Mouse (Mus musculus) kidney, embryonic 15.5 days (tissue): ENCODE data around the gene Uqcc3. TPM values are rescaled to one million over a fixed set of nuclear protein-coding genes. Genes with fewer than 3 reads are reported as not detected.
"Not testable (repeated sequence)": the region's sequence is repeated elsewhere in the genome, so short reads cannot be mapped to it uniquely, and the experiment has no call there.

Experiments used
- ATAC-seq: fragments of 200-750 bp; cut with Nextera tagmentation; replicated peaks from 2 replicates; pipeline ENCODE4 v1.8.0; 2017; ENCODE audit warnings: moderate TSS enrichment; ENCODE audit not compliant: low FRiP score
- H3K27ac ChIP-seq: fragments of 300-500 bp; sonication (generic); 2 replicates; pipeline ENCODE4 v1.5.1; 2015; ENCODE audit warnings: mild to moderate bottlenecking, inconsistent platforms
- H3K27me3 ChIP-seq: fragments of 300-500 bp; sonication (generic); 2 replicates; pipeline ENCODE4 v1.6.1; 2015; ENCODE audit warnings: inconsistent platforms
- H3K36me3 ChIP-seq: fragments of 300-500 bp; sonication (generic); 2 replicates; pipeline ENCODE4 v1.6.1; 2015; ENCODE audit warnings: inconsistent platforms
- H3K4me1 ChIP-seq: fragments of 300-500 bp; sonication (generic); 2 replicates; pipeline ENCODE4 v1.6.1; 2015; ENCODE audit warnings: inconsistent platforms
- H3K4me2 ChIP-seq: fragments of 300-500 bp; sonication (generic); 2 replicates; pipeline ENCODE4 v1.6.1; 2015; ENCODE audit warnings: moderate library complexity, mild to moderate bottlenecking, inconsistent platforms
- H3K4me3 ChIP-seq: fragments of 300-500 bp; sonication (generic); replicated peaks from 2 replicates; pipeline ENCODE4 v1.5.1; 2015; ENCODE audit warnings: mild to moderate bottlenecking, inconsistent platforms
- H3K9ac ChIP-seq: fragments of 300-500 bp; sonication (generic); 2 replicates; pipeline ENCODE4 v1.6.1; 2015; ENCODE audit warnings: mild to moderate bottlenecking, inconsistent platforms
- H3K9me3 ChIP-seq: fragments of 300-500 bp; sonication (generic); replicated peaks from 2 replicates; pipeline ENCODE4 v1.6.1; 2016; ENCODE audit warnings: inconsistent platforms
- WGBS: fragments of 180-500 bp; shearing (Covaris S2); methylation state at CpG from one replicate; pipeline ENCODE4 v1.1.7; 2015; ENCODE audit warnings: mixed read lengths; 5-methylcytosine and 5-hydroxymethylcytosine counted together
- polyA plus RNA-seq: library from polyadenylated mRNA; unstranded; fragments of >200 nt; fragmentation: Nextera tagmentation; extraction: Ambion mirVana; gene quantifications from 2 replicates; pipeline ENCODE4 v1.2.1, GENCODE M21; 2015

The Uqcc3 gene
- polyA plus RNA-seq, 1 experiment from 2014 or later: 69.5 TPM

DNA sequence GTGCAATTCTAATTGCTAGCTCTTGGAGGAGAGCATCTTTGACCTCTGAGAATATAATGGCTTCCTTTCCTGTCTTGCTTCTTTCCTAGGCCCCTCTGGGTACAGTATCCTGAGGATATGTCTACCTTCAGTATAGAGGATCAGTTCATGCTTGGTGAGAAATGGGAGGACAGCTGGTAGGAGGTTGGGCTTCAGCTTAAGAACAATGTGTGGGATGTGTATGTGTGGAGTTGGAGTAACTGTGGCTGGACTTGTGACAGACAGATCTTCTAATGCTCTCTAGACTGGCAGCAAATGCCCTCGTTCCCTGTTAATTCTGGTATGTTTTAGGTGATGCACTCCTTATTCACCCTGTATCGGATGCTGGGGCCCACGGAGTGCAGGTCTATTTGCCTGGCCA lies 33.5 kb upstream of the Uqcc3 start:
- ATAC-seq: no peak
- Histone ChIP-seq H3K9ac (no peak overlapping the region), H3K9me3 (no peaks in the 10 kb centered on the region), H3K4me1 (no peaks in the 10 kb centered on the region), H3K27ac (no peak overlapping the region), H3K27me3 (no peaks in the 10 kb centered on the region), H3K4me3 (no peak overlapping the region), H3K4me2 (no peak overlapping the region), H3K36me3 (peaks cover 81% of the 10 kb centered on the region)
- WGBS: 93% methylated on average over 3 of the region's 3 CpGs

- WGBS: 82% methylated on average over 5 of the region's 5 CpGs
- no peak overlapping the region for H3K4me3 ChIP-seq
- no peak overlapping the region for H3K4me2 ChIP-seq
- no peak overlapping the region for H3K27ac ChIP-seq
- H3K36me3 ChIP-seq: peaks cover 100% of the 10 kb centered on the region
- no peak overlapping the region for H3K9ac ChIP-seq
- ATAC-seq: no peak
- H3K4me1 ChIP-seq: no peaks in the 10 kb centered on the region
- H3K27me3 ChIP-seq: no peaks in the 10 kb centered on the region
- no peaks in the 10 kb centered on the region for H3K9me3 ChIP-seq
These were observed 31.1 kb upstream of the Uqcc3 start for GRCm38 (mm10) chr19:8911810-8912209.

- no peaks in the 10 kb centered on the region for H3K4me1 ChIP-seq
- WGBS: 91% methylated on average over 6 of the region's 6 CpGs
- H3K4me2 ChIP-seq: no peak overlapping the region
- no peaks in the 10 kb centered on the region for H3K9me3 ChIP-seq
- H3K27me3 ChIP-seq: no peaks in the 10 kb centered on the region
- H3K36me3 ChIP-seq: peaks cover 98% of the 10 kb centered on the region
- H3K4me3 ChIP-seq: no peak overlapping the region
- H3K27ac ChIP-seq: no peak overlapping the region
- no peak for ATAC-seq
- no peak overlapping the region for H3K9ac ChIP-seq
These were observed 27.8 kb upstream of the Uqcc3 start for GRCm38 (mm10) chr19:8908531-8908930.

DNA sequence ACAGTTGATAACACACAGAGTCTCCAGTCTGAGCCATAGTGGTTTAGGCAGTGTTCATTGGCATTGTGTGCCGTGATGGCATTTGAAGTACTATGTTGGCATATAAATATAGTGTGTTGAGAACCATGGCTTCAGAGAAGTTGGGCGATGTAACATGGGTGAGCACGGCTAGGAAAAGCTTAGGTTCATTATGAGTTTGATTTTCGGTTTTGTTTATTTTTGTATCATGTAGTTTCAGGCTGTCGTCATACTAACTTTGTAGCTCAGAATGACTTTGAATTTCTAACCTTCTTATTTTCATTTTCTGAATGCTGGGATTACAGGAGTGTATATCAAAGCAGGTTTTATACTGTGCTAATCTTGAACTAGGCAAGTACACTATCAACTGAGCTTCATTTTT lies 22.7 kb upstream of the Uqcc3 start:
- Histone ChIP-seq H3K36me3 (peaks cover 76% of the 10 kb centered on the region), H3K9ac (no peak overlapping the region), H3K4me2 (no peak overlapping the region), H3K9me3 (no peaks in the 10 kb centered on the region), H3K27me3 (no peaks in the 10 kb centered on the region), H3K4me1 (peaks cover 15% of the 10 kb centered on the region), H3K27ac (no peak overlapping the region), H3K4me3 (no peak overlapping the region)
- WGBS: 96% methylated on average over 5 of the region's 5 CpGs
- no peak for ATAC-seq

DNA sequence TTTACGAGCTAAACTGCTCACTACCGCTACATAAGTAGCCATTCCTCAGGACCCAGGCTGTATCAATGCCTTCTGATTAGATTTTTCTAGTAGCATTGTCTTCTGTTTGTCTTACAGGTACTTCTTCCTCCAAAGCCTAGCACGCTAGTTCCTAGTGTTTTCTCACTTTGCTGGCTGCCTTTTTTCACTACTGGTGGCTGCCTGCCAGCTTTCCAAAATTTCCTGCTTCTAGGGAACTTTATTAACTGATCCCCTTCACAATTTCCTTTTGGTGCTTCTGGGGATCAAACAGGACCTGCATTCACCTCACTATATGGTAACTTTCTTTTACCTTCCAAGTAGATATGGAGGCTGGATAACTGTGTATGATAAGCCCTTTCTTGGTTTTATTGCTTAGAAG lies 18.4 kb upstream of the Uqcc3 start:
- Histone ChIP-seq H3K27ac (no peak overlapping the region), H3K27me3 (no peaks in the 10 kb centered on the region), H3K4me3 (peak overlapping the region; percentile 71), H3K36me3 (peaks cover 62% of the 10 kb centered on the region), H3K4me2 (peak overlapping the region; percentile 63), H3K9ac (peak overlapping the region; percentile 86), H3K4me1 (peaks cover 31% of the 10 kb centered on the region), H3K9me3 (no peaks in the 10 kb centered on the region)
- no peak for ATAC-seq
- WGBS: 22% methylated on average over 3 of the region's 3 CpGs

- 3% methylated on average over 13 of the region's 13 CpGs for WGBS
- Histone ChIP-seq H3K27ac (peak overlapping the region; percentile 93), H3K4me2 (peak overlapping the region; percentile 63), H3K9ac (peak overlapping the region; percentile 86), H3K9me3 (no peaks in the 10 kb centered on the region), H3K36me3 (peaks cover 57% of the 10 kb centered on the region), H3K4me3 (peak overlapping the region; percentile 71), H3K4me1 (peaks cover 36% of the 10 kb centered on the region), H3K27me3 (no peaks in the 10 kb centered on the region)
- no peak; the same call in 1 of the 2 replicates for ATAC-seq
These were observed 17.9 kb upstream of the Uqcc3 start for GRCm38 (mm10) chr19:8898576-8898975.

GRCm38 (mm10) chr19:8897865-8898495 lies 17.3 kb upstream of the Uqcc3 start, which contains the start of gene Ganab:
Ganab (plus strand) TSS chr19:8898071.
- Histone ChIP-seq H3K9me3 (no peaks in the 10 kb centered on the region), H3K4me3 (peak within 1 kb of the TSS; percentile 71), H3K9ac (peak within 1 kb of the TSS; percentile 86), H3K36me3 (peaks cover 51% of the 10 kb centered on the region), H3K27me3 (no peaks in the 10 kb centered on the region), H3K27ac (peak within 1 kb of the TSS; percentile 93), H3K4me2 (peak within 1 kb of the TSS; percentile 63), H3K4me1 (peaks cover 40% of the 10 kb centered on the region)
- peak; percentile 98 for ATAC-seq
- under 1% methylated on average over 53 of the region's 53 CpGs for WGBS

GRCm38 (mm10) chr19:8897211-8897864 lies 16.6 kb upstream of the Uqcc3 start:
- H3K4me2 ChIP-seq: peak overlapping the region; percentile 63
- peaks cover 43% of the 10 kb centered on the region for H3K4me1 ChIP-seq
- 19% methylated on average over 21 of the region's 21 CpGs for WGBS
- ATAC-seq: peak; percentile 47
- not testable (repeated sequence) for H3K27me3 ChIP-seq, H3K9me3 ChIP-seq
- peak overlapping the region; percentile 71 for H3K4me3 ChIP-seq
- H3K27ac ChIP-seq: peak overlapping the region; percentile 93
- peaks cover 46% of the 10 kb centered on the region for H3K36me3 ChIP-seq
- peak overlapping the region; percentile 46 for H3K9ac ChIP-seq

DNA sequence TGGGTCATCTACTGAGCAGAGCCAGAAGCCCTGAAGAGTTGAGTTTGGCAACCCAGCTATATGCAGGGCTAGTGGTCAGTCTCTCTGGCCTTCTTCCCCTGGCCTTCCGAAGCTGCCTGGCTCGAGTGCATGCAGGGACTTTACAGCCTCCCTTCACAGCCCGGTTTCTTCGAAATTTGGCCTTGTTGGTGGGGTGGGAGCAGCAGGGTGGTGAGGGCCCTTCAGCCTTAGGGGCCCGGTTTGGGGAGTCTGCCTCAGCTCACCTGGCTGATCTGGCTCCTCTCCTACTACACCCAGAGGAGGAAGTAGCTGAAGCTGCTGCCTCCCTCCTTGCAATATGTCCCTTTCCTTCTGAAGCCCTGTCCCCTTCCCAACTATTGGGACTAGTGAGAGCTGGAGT lies 15.5 kb upstream of the Uqcc3 start:
- not testable (repeated sequence) for H3K27me3 ChIP-seq, H3K9ac ChIP-seq, H3K4me3 ChIP-seq, H3K27ac ChIP-seq, ATAC-seq, H3K9me3 ChIP-seq, H3K4me2 ChIP-seq
- Histone ChIP-seq H3K4me1 (peaks cover 43% of the 10 kb centered on the region), H3K36me3 (peaks cover 42% of the 10 kb centered on the region)
- WGBS: 87% methylated on average over 5 of the region's 5 CpGs

DNA sequence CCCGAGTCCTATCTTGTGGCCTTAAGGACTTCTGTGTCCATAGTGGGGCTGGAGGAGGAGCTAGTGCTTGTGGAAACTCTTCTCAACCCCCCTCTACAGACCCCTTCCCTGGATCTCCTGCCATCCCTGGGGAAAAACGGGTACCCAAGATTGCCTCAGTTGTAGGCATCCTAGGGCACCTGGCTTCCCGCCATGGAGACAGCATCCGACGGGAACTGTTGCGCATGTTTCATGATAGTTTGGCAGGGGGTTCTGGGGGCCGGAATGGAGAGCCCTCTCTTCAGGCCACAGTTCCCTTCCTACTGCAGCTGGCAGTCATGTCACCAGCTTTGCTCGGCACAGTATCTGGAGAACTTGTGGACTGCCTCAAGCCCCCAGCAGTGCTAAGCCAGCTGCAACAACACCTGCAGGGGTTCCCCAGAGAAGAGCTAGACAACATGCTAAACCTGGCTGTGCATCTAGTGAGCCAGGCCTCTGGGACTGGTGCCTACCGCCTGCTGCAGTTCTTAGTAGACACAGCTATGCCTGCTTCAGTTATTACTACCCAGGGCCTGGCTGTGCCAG lies 14.8 kb upstream of the Uqcc3 start:
- Histone ChIP-seq H3K27me3 (no peaks in the 10 kb centered on the region), H3K4me3 (no peak overlapping the region), H3K9ac (no peak overlapping the region), H3K9me3 (no peaks in the 10 kb centered on the region), H3K4me1 (peaks cover 43% of the 10 kb centered on the region), H3K36me3 (peaks cover 42% of the 10 kb centered on the region), H3K4me2 (no peak overlapping the region), H3K27ac (no peak overlapping the region)
- ATAC-seq: no peak
- WGBS: 91% methylated on average over 9 of the region's 9 CpGs

GRCm38 (mm10) chr19:8892829-8893766 lies 12.4 kb upstream of the Uqcc3 start, which contains the start of gene Ints5:
Ints5 (plus strand) TSS chr19:8893005.
- peak within 1 kb of the TSS; percentile 96 for H3K9ac ChIP-seq
- 2% methylated on average over 54 of the region's 54 CpGs for WGBS
- peak within 1 kb of the TSS; percentile 80 for H3K4me2 ChIP-seq
- H3K4me1 ChIP-seq: peaks cover 36% of the 10 kb centered on the region
- peak within 1 kb of the TSS; percentile 91 for H3K27ac ChIP-seq
- H3K9me3 ChIP-seq: no peaks in the 10 kb centered on the region
- peak within 1 kb of the TSS; percentile 79 for H3K4me3 ChIP-seq
- H3K36me3 ChIP-seq: peaks cover 43% of the 10 kb centered on the region
- ATAC-seq: peak; percentile 63
- no peaks in the 10 kb centered on the region for H3K27me3 ChIP-seq
